Mouse (Mus musculus) cerebellum, adult 11-12 months (tissue): Measurements from ENCODE around the gene Gm7682.
"Not testable (repeated sequence)": the region's sequence is repeated elsewhere in the genome, so short reads cannot be mapped to it uniquely, and the experiment has no call there.

ENCODE experiments used
- DNase-seq: peaks from one replicate; pipeline ENCODE4 v3.0.0; 2022

Gm7682 gene

DNA sequence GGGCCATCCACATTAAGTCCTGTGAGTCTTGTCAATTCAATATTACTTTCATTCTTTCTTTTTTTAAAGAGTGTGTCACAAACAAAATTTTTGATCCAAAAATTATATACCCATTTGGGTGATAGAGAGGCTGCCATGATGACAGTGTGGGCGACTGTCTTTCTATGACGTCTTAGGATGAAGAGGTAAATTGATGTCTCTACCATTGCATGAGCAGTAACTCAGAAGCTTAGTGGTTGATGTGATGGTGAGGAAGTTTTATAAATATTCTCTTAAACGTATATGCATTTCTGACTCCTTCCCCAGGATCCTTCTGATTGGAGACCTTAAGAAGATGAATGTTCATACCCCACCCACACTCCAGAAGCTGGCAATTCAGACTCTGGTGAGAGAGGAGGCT, at the start of gene Gm7682:
Gene Gm7682, plus strand, starts transcription at position 301 of the 400 bp plus-strand sequence.
- not testable (repeated sequence) for DNase-seq
